In the genomic region with DNA sequence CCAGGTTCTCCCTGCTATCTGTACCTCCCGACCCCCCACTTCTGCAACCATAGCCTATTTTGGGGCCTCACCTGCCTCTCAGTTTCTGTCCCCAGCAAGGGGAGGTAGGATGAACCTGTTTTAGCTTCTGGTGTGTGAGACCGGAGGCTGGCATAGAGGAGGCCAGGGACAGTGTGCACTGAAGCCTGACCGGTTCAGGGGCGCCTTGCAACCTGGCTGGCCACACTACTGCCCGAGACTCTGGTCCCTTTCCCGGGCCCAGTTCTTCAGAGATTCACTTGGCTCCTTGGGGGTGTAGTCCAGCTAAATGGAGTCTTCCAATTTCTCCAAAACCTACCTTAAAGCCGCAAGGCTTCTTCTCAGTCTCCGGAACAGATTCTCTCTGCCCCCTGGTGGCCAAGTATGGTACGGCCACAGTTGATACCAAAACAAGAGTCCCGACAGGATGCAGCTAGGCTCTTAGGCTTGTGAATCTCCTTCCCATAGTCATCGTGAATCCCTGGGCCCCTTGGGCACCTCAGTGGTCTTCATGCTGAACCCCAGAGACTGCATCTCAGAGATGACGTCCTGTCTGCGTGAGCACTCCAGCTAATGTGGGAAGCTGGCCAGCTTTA, we compare ENCODE assay signal across 8 mouse cellular contexts. TPM values are rescaled to one million over a fixed set of nuclear protein-coding genes. Genes with fewer than 3 reads are reported as not detected.
A peak's percentile ranks its signal among the peaks of the same experiment; 100 is the strongest.
DNase-seq lines count a peak whose midpoint lies in the region; ATAC-seq lines count a peak whose summit lies in the region.

No protein-coding gene starts in this region.

- no peaks in the 10 kb centered on the region for H3K9me3 ChIP-seq in intestine, embryonic 15.5 days
- no peaks in the 10 kb centered on the region for H3K9me3 ChIP-seq in midbrain, embryonic 11.5 days (ENCODE audit: control insufficient read depth, low read length)

- intact Hi-C loops in gastrocnemius, postnatal 36 days (cut with DNase I), result loop anchor here (1.0 to 5.0 kb wide), 2 partner anchors 43 to 178 kb away; no protein-coding TSS in a partner anchor
- intact Hi-C loops in left cerebral cortex, postnatal 10 days (cut with DNase I), result loop anchor here (2.0 to 5.0 kb wide), 2 partner anchors 45 to 173 kb away; no protein-coding TSS in a partner anchor

- H3K4me2 ChIP-seq in intestine, embryonic 15.5 days (replicated peaks), result no peak overlapping the region
- 0 out of 2 replicates have a peak overlapping the region, but pooled peaks have one; percentile 2 for H3K4me2 ChIP-seq in midbrain, embryonic 11.5 days

- peak; percentile 93 for DNase-seq in adrenal gland, adult 18-20 months (ENCODE audit: low spot score in 2 of 2)
- peak; percentile 92 for DNase-seq in embryo, embryonic 10.5 days (ENCODE audit: low spot score)
- peak; percentile 86 to 88 for DNase-seq in gastrocnemius, postnatal 36 days
- peak; percentile 86 to 91 for DNase-seq in left cerebral cortex, postnatal 10 days (ENCODE audit: extremely low spot score in 1 of 2, low spot score in 2 of 2)
- DNase-seq in midbrain, embryonic 11.5 days (ENCODE audit: low spot score, missing footprints), result peak; percentile 99
- peak; percentile 97 for DNase-seq in right cerebral cortex, postnatal 4 days
- peak; percentile 78 for DNase-seq in yolk sac, embryonic 10.5 days (ENCODE audit: low spot score)

- no peaks in the 10 kb centered on the region for H3K36me3 ChIP-seq in intestine, embryonic 15.5 days
- no peaks in the 10 kb centered on the region for H3K36me3 ChIP-seq in midbrain, embryonic 11.5 days (ENCODE audit: control insufficient read depth, insufficient read depth, low read length)

- peak; percentile 31; the same call in 1 of the 2 replicates for ATAC-seq in intestine, embryonic 15.5 days
- peak; percentile 38; the same call in 1 of the 2 replicates for ATAC-seq in midbrain, embryonic 11.5 days (ENCODE audit: low FRiP score)

- no peak overlapping the region for H3K4me3 ChIP-seq in intestine, embryonic 15.5 days (replicated peaks)
- no peak overlapping the region for H3K4me3 ChIP-seq in midbrain, embryonic 11.5 days (ENCODE audit: low read depth, low read length)

- H3K27ac ChIP-seq in intestine, embryonic 15.5 days, result no peak overlapping the region
- no peak overlapping the region for H3K27ac ChIP-seq in midbrain, embryonic 11.5 days (ENCODE audit: low read depth, low read length)

- H3K27me3 ChIP-seq in intestine, embryonic 15.5 days (replicated peaks), result no peaks in the 10 kb centered on the region
- H3K27me3 ChIP-seq in midbrain, embryonic 11.5 days (ENCODE audit: control insufficient read depth, insufficient read depth, low read length), result no peaks in the 10 kb centered on the region

- no peak overlapping the region for H3K9ac ChIP-seq in intestine, embryonic 15.5 days
- H3K9ac ChIP-seq in midbrain, embryonic 11.5 days (ENCODE audit: low read length), result no peak overlapping the region

- WGBS in intestine, embryonic 15.5 days, result 22% methylated on average over 13 of the region's 13 CpGs
- WGBS in midbrain, embryonic 11.5 days, result 17% methylated on average over 13 of the region's 13 CpGs

- H3K4me1 ChIP-seq in intestine, embryonic 15.5 days (replicated peaks), result no peaks in the 10 kb centered on the region
- H3K4me1 ChIP-seq in midbrain, embryonic 11.5 days (ENCODE audit: control insufficient read depth, insufficient read depth, low read length), result no peaks in the 10 kb centered on the region

RNA-seq across cellular contexts. Expression of gene Stac2, which starts 22.0 kb away (rescaled TPM):
- 10 to 100 TPM in 1 of 2 experiments, 1 to 10 TPM in 1; 5.0 to 12.3 TPM for total RNA-seq in adrenal gland, adult 18-20 months (2021)
- under 1 TPM; 0.07 to 0.15 TPM for total RNA-seq in gastrocnemius, postnatal 36 days (2021)
- 0.16 and 0.29 TPM in 2 replicates for polyA plus RNA-seq in intestine, embryonic 15.5 days (2015; fragmentation: Nextera tagmentation; extraction: Ambion mirVana)
- 10 to 100 TPM; 15.3 to 17.7 TPM for total RNA-seq in left cerebral cortex, postnatal 10 days (2021)
- polyA plus RNA-seq in midbrain, embryonic 11.5 days (2014; fragmentation: Nextera tagmentation; extraction: Ambion mirVana), result 0.37 and 0.47 TPM in 2 replicates

RNA-seq across cellular contexts. Expression of gene Rpl19, which starts 48.8 kb away (rescaled TPM):
- total RNA-seq in adrenal gland, adult 18-20 months (2021), result 1,000 to 10,000 TPM; 1,100 to 1,184 TPM
- total RNA-seq in gastrocnemius, postnatal 36 days (2021), result 100 to 1,000 TPM; 368 to 452 TPM
- 1,063 and 1,131 TPM in 2 replicates for polyA plus RNA-seq in intestine, embryonic 15.5 days (2015; fragmentation: Nextera tagmentation; extraction: Ambion mirVana)
- total RNA-seq in left cerebral cortex, postnatal 10 days (2021), result 100 to 1,000 TPM; 571 to 605 TPM
- 945 and 991 TPM in 2 replicates for polyA plus RNA-seq in midbrain, embryonic 11.5 days (2014; fragmentation: Nextera tagmentation; extraction: Ambion mirVana)

RNA-seq across cellular contexts. Expression of gene Cacnb1, which starts 52.5 kb away (rescaled TPM):
- 10 to 100 TPM in 1 of 2 experiments, 1 to 10 TPM in 1; 8.6 to 10.1 TPM for total RNA-seq in adrenal gland, adult 18-20 months (2021)
- 100 to 1,000 TPM; 215 to 243 TPM for total RNA-seq in gastrocnemius, postnatal 36 days (2021)
- 6.5 and 7.5 TPM in 2 replicates for polyA plus RNA-seq in intestine, embryonic 15.5 days (2015; fragmentation: Nextera tagmentation; extraction: Ambion mirVana)
- 100 to 1,000 TPM; 118 to 121 TPM for total RNA-seq in left cerebral cortex, postnatal 10 days (2021)
- 9.7 and 10.3 TPM in 2 replicates for polyA plus RNA-seq in midbrain, embryonic 11.5 days (2014; fragmentation: Nextera tagmentation; extraction: Ambion mirVana)

Comparison
In these comparisons a context has a peak if more than half of its experiments do, and no peak if none do; other contexts are left out.
1. RNA of gene Stac2, which starts 22.0 kb away (total RNA-seq): 15.3 to 17.7 TPM in left cerebral cortex, postnatal 10 days and 5.0 to 12.3 TPM in adrenal gland, adult 18-20 months; 0.07 to 0.15 TPM in gastrocnemius, postnatal 36 days; every median in the first group is over 4 times any median in the second.
2. RNA of gene Cacnb1, which starts 52.5 kb away (total RNA-seq): 215 to 243 TPM in gastrocnemius, postnatal 36 days and 118 to 121 TPM in left cerebral cortex, postnatal 10 days; 8.6 to 10.1 TPM in adrenal gland, adult 18-20 months; every median in the first group is over 10 times any median in the second.
3. Peak in every context shown above with its lines, with median percentiles within 50 percentile points of each other: DNase-seq.